Mouse (Mus musculus) MEL (cell line): ENCODE data around the gene Cwf19l1. TPM values are rescaled to one million over a fixed set of nuclear protein-coding genes. Genes with fewer than 3 reads are reported as not detected.
"Not testable (repeated sequence)": the region's sequence is repeated elsewhere in the genome, so short reads cannot be mapped to it uniquely, and the experiment has no call there.

ENCODE experiments used
- DNase-seq: peaks from one replicate; pipeline ENCODE4 v3.0.0; 2011; ENCODE audit warnings: low read depth, low spot score
- H3K27ac ChIP-seq: 2 replicates; pipeline ENCODE4 v1.5.1; 2012; ENCODE audit warnings: low read depth, mild to moderate bottlenecking, control low read depth, low read length, moderate library complexity; ENCODE audit not compliant: control insufficient read depth
- H3K27me3 ChIP-seq, 2 experiments: fragments of 150-350 bp in 1 of 2; sonication (generic) in 1 of 2; 2 replicates each; pipeline ENCODE4 v1.6.1; 2012; ENCODE audit warnings: low read length in 2 of 2, mild to moderate bottlenecking in 2 of 2, improper control_type of control experiment in 1 of 2, moderate library complexity in 1 of 2; ENCODE audit not compliant: insufficient read depth in 2 of 2, control insufficient read depth in 1 of 2
- H3K36me3 ChIP-seq, 2 experiments: 2 replicates each; pipeline ENCODE4 v1.6.1; 2012 to 2014; ENCODE audit warnings: low read length in 2 of 2, improper control_type of control experiment in 1 of 2, inconsistent platforms in 1 of 2, mild to moderate bottlenecking in 1 of 2; ENCODE audit not compliant: insufficient read depth in 2 of 2, control insufficient read depth in 1 of 2
- H3K4me1 ChIP-seq, 2 experiments: fragments of 150-350 bp in 1 of 2; sonication (generic) in 1 of 2; 2 replicates each; pipeline ENCODE4 v1.6.1; 2012; ENCODE audit warnings: low read length in 2 of 2, improper control_type of control experiment in 1 of 2, mild to moderate bottlenecking in 1 of 2; ENCODE audit not compliant: insufficient read depth in 2 of 2, control insufficient read depth in 1 of 2
- H3K4me3 ChIP-seq, 2 experiments: fragments of 150-350 bp in 1 of 2; sonication (generic) in 1 of 2; 2 replicates each; pipeline ENCODE4 v1.5.1; 2012; ENCODE audit warnings: low read depth in 2 of 2, low read length in 2 of 2, mild to moderate bottlenecking in 2 of 2, moderate library complexity in 2 of 2, control low read depth in 1 of 2, improper control_type of control experiment in 1 of 2; ENCODE audit not compliant: control insufficient read depth in 1 of 2, insufficient read depth in 1 of 2
- H3K79me2 ChIP-seq: 2 replicates; pipeline ENCODE4 v1.6.1; 2012; ENCODE audit warnings: mild to moderate bottlenecking, low read length, moderate library complexity; ENCODE audit not compliant: control insufficient read depth, poor library complexity, insufficient read depth
- H3K9ac ChIP-seq: 2 replicates; pipeline ENCODE4 v1.6.1; 2012; ENCODE audit warnings: low read depth, mild to moderate bottlenecking, control low read depth, low read length, moderate library complexity; ENCODE audit not compliant: control insufficient read depth, poor library complexity, severe bottlenecking
- H3K9me3 ChIP-seq: fragments of 150-350 bp; sonication (generic); replicated peaks from 2 replicates; pipeline ENCODE4 v1.6.1; 2012; ENCODE audit warnings: mild to moderate bottlenecking, low read length, improper control_type of control experiment, moderate library complexity; ENCODE audit not compliant: insufficient read depth
- BHLHE40 ChIP-seq: IDR thresholded peaks from 2 replicates; pipeline ENCODE4 v1.6.1; 2012; ENCODE audit warnings: low read depth, mild to moderate bottlenecking, inconsistent platforms, low read length, improper control_type of control experiment, borderline replicate concordance
- E2F4 ChIP-seq: IDR thresholded peaks from 2 replicates; pipeline ENCODE4 v1.6.1; 2011; ENCODE audit warnings: low read depth, low read length, improper control_type of control experiment, borderline replicate concordance
- EP300 ChIP-seq, 2 experiments: IDR thresholded peaks; 2 replicates each; pipeline ENCODE4 v1.6.1; 2011; ENCODE audit warnings: improper control_type of control experiment in 2 of 2, low read length in 2 of 2, low read depth in 1 of 2, mild to moderate bottlenecking in 1 of 2
- ETS1 ChIP-seq: IDR thresholded peaks from 2 replicates; pipeline ENCODE4 v1.6.1; 2012; ENCODE audit warnings: low read depth, mild to moderate bottlenecking, inconsistent platforms, low read length, improper control_type of control experiment, moderate library complexity
- GATA1 ChIP-seq: IDR thresholded peaks from 2 replicates; pipeline ENCODE4 v1.6.1; 2011; ENCODE audit warnings: low read depth, low read length, improper control_type of control experiment
- HCFC1 ChIP-seq: IDR thresholded peaks from 2 replicates; pipeline ENCODE4 v1.6.1; 2012; ENCODE audit warnings: low read depth, mild to moderate bottlenecking, inconsistent platforms, low read length, improper control_type of control experiment, moderate library complexity
- MAX ChIP-seq: IDR thresholded peaks from 2 replicates; pipeline ENCODE4 v1.6.1; 2011; ENCODE audit warnings: low read length, improper control_type of control experiment
- MYB ChIP-seq: IDR thresholded peaks from 2 replicates; pipeline ENCODE4 v1.6.1; 2011; ENCODE audit warnings: mild to moderate bottlenecking, low read depth, low read length, improper control_type of control experiment
- NRF1 ChIP-seq: IDR thresholded peaks from 2 replicates; pipeline ENCODE4 v1.6.1; 2014; ENCODE audit warnings: low read depth, mild to moderate bottlenecking, inconsistent platforms, low read length, improper control_type of control experiment, moderate library complexity; ENCODE audit not compliant: poor library complexity, insufficient read depth, severe bottlenecking
- POLR2AphosphoS2 ChIP-seq: IDR thresholded peaks from 2 replicates; pipeline ENCODE4 v1.6.1; 2011; ENCODE audit warnings: low read length, improper control_type of control experiment
- RCOR1 ChIP-seq: IDR thresholded peaks from 2 replicates; pipeline ENCODE4 v1.6.1; 2012; ENCODE audit warnings: low read depth, mild to moderate bottlenecking, inconsistent platforms, low read length, improper control_type of control experiment
- TCF12 ChIP-seq: IDR thresholded peaks from 2 replicates; pipeline ENCODE4 v1.6.1; 2014; ENCODE audit warnings: low read depth, mild to moderate bottlenecking, inconsistent platforms, low read length, improper control_type of control experiment, moderate library complexity
- USF1 ChIP-seq: IDR thresholded peaks from 2 replicates; pipeline ENCODE4 v1.6.1; 2014; ENCODE audit warnings: low read depth, mild to moderate bottlenecking, inconsistent platforms, low read length, improper control_type of control experiment, moderate library complexity
- ZKSCAN1 ChIP-seq: IDR thresholded peaks from 2 replicates; pipeline ENCODE4 v1.6.1; 2012; ENCODE audit warnings: low read depth, mild to moderate bottlenecking, inconsistent platforms, low read length, improper control_type of control experiment, moderate library complexity
- polyA plus RNA-seq, 2 experiments: library from polyadenylated mRNA; stranded (reverse) in 1 of 2; unstranded in 1 of 2; fragments of >175 nt in 1 of 2; fragments of >200 nt in 1 of 2; gene quantifications; 2 replicates each; pipeline versions ENCODE4 v1.2.1 to v1.2.4; 2012; ENCODE audit warnings: low replicate concordance in 2 of 2, low read depth in 1 of 2; ENCODE audit not compliant: insufficient read length in 2 of 2, insufficient read depth in 1 of 2, missing spikeins in 1 of 2
- total RNA-seq: library from RNA; depleted of rRNA; stranded (reverse); fragments of 300-350 nt; gene quantifications from 2 replicates; pipeline ENCODE4 v1.2.3, GENCODE M21; 2012

The Cwf19l1 gene
- total and polyA plus RNA-seq, 3 experiments = 28.2 to 68.6 TPM; not detected in 1

DNA sequence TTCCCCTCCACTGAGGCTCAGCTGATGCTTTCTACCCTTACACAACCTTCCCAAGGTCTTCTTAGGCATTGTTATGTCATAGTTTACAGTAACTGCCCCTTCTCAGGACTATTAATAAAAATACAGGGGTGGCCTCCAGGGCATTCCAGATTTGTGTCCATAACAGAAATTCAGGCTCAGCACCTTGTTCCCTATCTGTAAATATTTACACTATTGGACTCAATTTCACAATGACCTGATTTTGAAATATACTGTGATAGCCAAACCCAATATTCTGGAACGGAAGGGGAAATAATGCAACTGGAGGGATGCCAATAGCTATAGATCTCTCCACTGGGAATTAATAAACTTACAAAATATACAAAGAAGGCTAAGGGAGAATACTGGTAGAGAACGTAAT is 7.1 kb downstream of the Cwf19l1 start:
- Histone ChIP-seq H3K36me3 (peaks cover 9 to 58% of the 10 kb centered on the region in 2 experiments), H3K27me3 (no peaks in the 10 kb centered on the region), H3K9ac (no peak overlapping the region)

DNA sequence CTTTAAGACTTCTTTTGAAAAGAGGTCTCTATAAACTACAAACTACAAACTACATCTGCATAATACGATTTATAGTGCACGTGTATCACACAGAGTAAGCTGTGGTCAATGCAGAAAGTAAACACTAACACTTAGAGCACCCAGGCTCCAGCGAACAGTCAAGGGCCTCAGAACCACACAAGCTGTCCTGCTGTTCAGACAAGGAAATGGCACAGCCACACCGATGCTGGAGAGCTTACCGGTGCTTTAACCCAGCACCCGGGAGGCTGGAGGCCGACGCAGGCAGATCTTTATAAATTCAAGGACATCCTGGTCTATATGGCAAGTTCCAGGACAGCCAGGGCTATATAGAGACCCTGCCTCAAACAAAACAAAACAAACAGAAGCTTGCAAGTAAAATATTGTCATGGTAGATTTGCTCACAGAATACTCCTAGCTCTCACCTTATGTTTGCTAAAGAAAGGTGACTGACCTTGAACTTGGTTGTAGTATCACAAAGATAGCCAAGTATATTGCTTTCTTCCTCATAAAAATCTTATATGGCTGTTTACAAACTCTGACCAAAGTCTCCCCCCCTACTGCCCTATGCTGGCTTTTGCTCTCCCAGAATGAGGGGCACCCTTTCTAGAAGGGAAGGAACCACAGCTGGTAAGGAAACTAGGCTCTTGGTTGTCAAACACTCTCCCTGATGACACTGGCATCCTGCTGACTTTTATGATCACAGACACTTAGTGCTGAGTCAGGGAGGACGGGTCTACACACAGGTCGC is 7.8 kb downstream of the Cwf19l1 start:
- Histone ChIP-seq H3K27ac (no peak overlapping the region), H3K4me3 (no peak overlapping the region), H3K36me3 (peaks cover 3 to 63% of the 10 kb centered on the region in 2 experiments; a peak in 3 of 4 replicates), H3K4me1 (no peaks in the 10 kb centered on the region), H3K27me3 (no peaks in the 10 kb centered on the region), H3K79me2 (no peaks in the 10 kb centered on the region; the same call in 1 of the 2 replicates), H3K9me3 (no peaks in the 10 kb centered on the region), H3K9ac (no peak overlapping the region)
- no peak for TF ChIP-seq HCFC1
- DNase-seq = no peak

More for the DNA sequence above, 7.1 kb downstream of the Cwf19l1 start:
- no peak overlapping the region for H3K4me3 ChIP-seq
- H3K4me1 ChIP-seq = peaks cover 0 to 4% of the 10 kb centered on the region in 2 experiments; a peak in 1 of 4 replicates
- no peak for DNase-seq
- H3K9me3 ChIP-seq = no peaks in the 10 kb centered on the region
- no peak for TF ChIP-seq USF1
- TF ChIP-seq TCF12 = no peak
- TF ChIP-seq NRF1 = no peak
- TF ChIP-seq E2F4 = no peak
- no peak for TF ChIP-seq MAX
- no peak for TF ChIP-seq ZKSCAN1
- no peak for TF ChIP-seq BHLHE40
- TF ChIP-seq ETS1 = no peak
- no peak overlapping the region for H3K27ac ChIP-seq
- H3K79me2 ChIP-seq = peaks cover 4% of the 10 kb centered on the region; the same call in 1 of the 2 replicates

DNA sequence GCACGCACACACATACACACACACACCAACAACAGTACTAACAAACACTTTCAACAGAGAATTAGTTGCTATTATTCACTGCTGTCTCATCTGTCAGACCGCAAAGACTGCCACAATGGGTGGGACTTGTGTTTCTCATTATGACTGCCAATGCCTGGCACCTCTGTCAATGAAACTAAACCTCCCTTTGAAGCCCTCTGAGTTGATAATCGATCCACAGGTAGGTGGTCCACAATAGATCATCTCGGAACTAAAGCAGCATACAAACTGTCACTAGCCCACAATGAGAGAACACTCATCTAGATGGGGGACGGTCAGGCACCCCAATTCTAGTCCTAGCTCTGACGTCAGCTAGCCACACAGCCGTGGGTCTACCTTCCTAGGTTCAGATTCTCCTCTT is 14.5 kb downstream of the Cwf19l1 start:
- Histone ChIP-seq H3K4me1 (no peaks in the 10 kb centered on the region), H3K79me2 (no peaks in the 10 kb centered on the region), H3K9ac (no peak overlapping the region), H3K27me3 (no peaks in the 10 kb centered on the region), H3K27ac (no peak overlapping the region), H3K36me3 (peaks cover 0 to 40% of the 10 kb centered on the region in 2 experiments; a peak in 2 of 4 replicates), H3K9me3 (no peaks in the 10 kb centered on the region), H3K4me3 (no peak overlapping the region)
- DNase-seq = no peak
- TF ChIP-seq ETS1 (no peak), EP300 (IDR thresholded peaks at IDR 0.05; ENCODE audit: low read depth in 1 of 2, low read length in 2 of 2) (no peak), GATA1 (no peak), RCOR1 (no peak), MYB (no peak), POLR2AphosphoS2 (no peak)

DNA sequence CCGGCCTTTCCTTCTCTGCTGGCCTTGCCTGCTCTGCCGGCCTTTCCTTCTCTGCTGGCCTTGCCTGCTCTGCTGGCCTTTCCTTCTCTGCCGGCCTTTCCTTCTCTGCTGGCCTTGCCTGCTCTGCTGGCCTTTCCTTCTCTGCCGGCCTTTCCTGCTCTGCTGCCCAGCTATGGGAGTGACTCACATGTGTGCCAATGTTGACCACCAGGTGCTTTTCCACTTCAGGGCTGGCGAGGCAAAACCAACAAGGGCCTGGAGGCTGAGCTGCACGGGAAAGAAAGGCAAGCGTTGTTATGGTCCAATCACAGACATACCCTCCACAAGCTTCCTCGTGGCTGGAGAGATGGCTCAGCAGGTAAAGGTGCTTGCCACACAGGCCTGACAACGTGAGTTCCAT is 15.0 kb downstream of the Cwf19l1 start:
- peaks cover 0 to 40% of the 10 kb centered on the region in 2 experiments; a peak in 2 of 4 replicates for H3K36me3 ChIP-seq
- not testable (repeated sequence) for H3K9ac ChIP-seq, H3K27me3 ChIP-seq, H3K79me2 ChIP-seq, H3K9me3 ChIP-seq, H3K4me3 ChIP-seq, H3K27ac ChIP-seq, H3K4me1 ChIP-seq, DNase-seq
